Mouse (Mus musculus): ENCODE data around the gene Itgb6. TPM values are rescaled to one million over a fixed set of nuclear protein-coding genes. Genes with fewer than 3 reads are reported as not detected.

Itgb6 gene
- polyA plus RNA-seq, 1 experiment from 2014 or later = 1.5 TPM

DNA sequence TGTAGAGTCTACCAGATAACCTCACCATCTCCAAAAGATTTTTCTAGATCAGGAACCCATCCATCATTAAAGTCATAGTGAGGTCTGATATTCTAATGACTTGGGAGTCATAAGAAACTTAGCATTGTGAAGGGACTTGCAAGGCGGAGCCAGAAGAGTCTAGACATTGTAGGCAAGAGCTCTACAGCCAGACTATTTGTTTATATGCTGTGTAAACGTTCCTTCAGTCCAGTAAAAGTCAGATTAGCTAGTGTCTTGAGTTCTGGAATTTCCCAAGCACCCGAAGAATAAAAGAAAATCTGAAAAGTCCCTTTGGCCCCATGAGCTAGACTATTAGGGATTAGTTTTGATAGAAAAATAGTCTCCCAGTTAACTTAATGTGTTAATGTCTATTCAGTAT, 38.3 kb downstream of the Itgb6 start:
- no peak for TF ChIP-seq CTCF (IDR thresholded peaks at IDR 0.05)
- DNase-seq (ENCODE audit: low read depth, low spot score) = no peak
- CTCF ChIA-PET = interaction anchor here (0.7 to 1.6 kb wide), 3 partner anchors 27 to 62 kb away, joined by 3 to 4 read pairs (median 3); partner anchors contain the start of gene Itgb6
- no peaks in the 10 kb centered on the region for H3K27me3 ChIP-seq
- POLR2A ChIA-PET = no interaction called here
- ATAC-seq = no peak
- in situ Hi-C loops (cut with MboI; ENCODE audit: low pct_unique_long_range_greater_than_20kb) = no loop called here

GRCm38 (mm10) chr2:60682554-60682953, 39.9 kb downstream of the Itgb6 start:
- H3K27me3 ChIP-seq = no peaks in the 10 kb centered on the region
- CTCF ChIA-PET = interaction anchor here (1.2 to 1.7 kb wide), 4 partner anchors 24 to 75 kb away, joined by 3 to 5 read pairs (median 4); no protein-coding TSS in a partner anchor
- DNase-seq (ENCODE audit: low read depth, low spot score) (no peak), ATAC-seq (no peak)
- in situ Hi-C loops (cut with MboI; ENCODE audit: low pct_unique_long_range_greater_than_20kb) = no loop called here
- POLR2A ChIA-PET = no interaction called here
- TF ChIP-seq CTCF (IDR thresholded peaks at IDR 0.05) = no peak

- no peak for TF ChIP-seq CTCF (IDR thresholded peaks at IDR 0.05)
- CTCF ChIA-PET = interaction anchor here (0.8 kb wide), 1 partner anchor 18 kb away, joined by 3 read pairs; no protein-coding TSS in a partner anchor
- H3K27me3 ChIP-seq = no peaks in the 10 kb centered on the region
- in situ Hi-C loops (cut with MboI; ENCODE audit: low pct_unique_long_range_greater_than_20kb) = no loop called here
- no peak for DNase-seq (ENCODE audit: low read depth, low spot score)
- no peak for ATAC-seq
- POLR2A ChIA-PET = no interaction called here
Measured at GRCm38 (mm10) chr2:60674413-60674812, 48.0 kb downstream of the Itgb6 start.

DNA sequence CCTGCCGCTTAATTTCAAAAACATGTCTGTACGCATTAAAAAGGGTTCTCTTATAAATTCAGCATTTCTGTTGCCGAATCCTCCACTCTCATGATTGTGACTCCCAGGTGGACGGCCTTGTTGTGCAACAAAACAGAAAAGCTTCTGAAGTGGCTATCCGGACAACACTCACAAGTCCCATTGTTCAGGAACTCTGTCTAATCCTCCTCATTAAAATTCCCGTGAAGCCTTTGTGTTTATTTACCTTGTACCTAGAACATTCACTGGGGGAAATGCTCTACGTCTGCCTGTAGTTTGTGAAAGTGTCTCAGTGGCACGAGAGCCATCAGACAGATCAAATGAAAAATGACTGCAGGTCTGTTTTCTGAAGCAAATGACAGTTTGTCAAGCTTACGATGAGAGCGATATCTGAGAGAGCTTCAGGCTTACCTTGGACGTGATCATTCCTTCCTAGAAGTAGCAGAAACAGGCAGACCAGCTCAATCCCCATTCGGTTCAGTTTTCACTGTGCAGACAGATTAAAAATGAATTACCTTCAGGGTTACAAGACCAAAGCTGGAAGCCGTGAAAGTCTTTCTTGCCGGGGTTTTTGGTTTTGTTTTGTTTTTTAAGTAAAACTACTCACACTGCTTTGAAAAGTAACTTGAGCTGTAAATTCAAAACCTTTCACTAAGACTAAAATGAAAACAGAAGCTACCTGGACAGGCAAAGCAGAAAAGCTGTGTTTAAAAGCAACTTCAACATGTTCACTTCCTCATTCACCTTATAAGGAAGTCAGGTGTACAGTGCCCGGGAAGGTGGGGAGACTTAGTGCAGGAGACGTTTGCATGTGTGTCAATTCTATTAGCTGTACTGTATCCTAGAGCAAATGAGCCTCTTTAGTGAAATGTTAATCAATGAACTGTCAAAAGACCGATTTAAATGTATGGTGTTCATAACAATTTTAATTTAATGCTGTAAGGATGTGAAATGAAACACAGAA, 49.2 kb downstream of the Itgb6 start:
- TF ChIP-seq CTCF (IDR thresholded peaks at IDR 0.05) = no peak
- H3K27me3 ChIP-seq = no peaks in the 10 kb centered on the region
- DNase-seq (ENCODE audit: low read depth, low spot score) (no peak), ATAC-seq (no peak)
- ChIA-PET POLR2A (no interaction called here), CTCF (interaction anchor here (0.6 to 1.5 kb wide), 5 partner anchors 10 to 20 kb away, joined by 3 to 5 read pairs (median 3); no protein-coding TSS in a partner anchor)
- in situ Hi-C loops (cut with MboI; ENCODE audit: low pct_unique_long_range_greater_than_20kb) = no loop called here

GRCm38 (mm10) chr2:60671215-60671614, 51.2 kb downstream of the Itgb6 start:
- ChIA-PET POLR2A (no interaction called here), CTCF (interaction anchor here (3.5 kb wide), 1 partner anchor 9 kb away, joined by 11 read pairs; no protein-coding TSS in a partner anchor)
- no peak for DNase-seq (ENCODE audit: low read depth, low spot score)
- no peak for ATAC-seq
- in situ Hi-C loops (cut with MboI; ENCODE audit: low pct_unique_long_range_greater_than_20kb) = no loop called here
- no peaks in the 10 kb centered on the region for H3K27me3 ChIP-seq
- no peak for TF ChIP-seq CTCF (IDR thresholded peaks at IDR 0.05)

DNA sequence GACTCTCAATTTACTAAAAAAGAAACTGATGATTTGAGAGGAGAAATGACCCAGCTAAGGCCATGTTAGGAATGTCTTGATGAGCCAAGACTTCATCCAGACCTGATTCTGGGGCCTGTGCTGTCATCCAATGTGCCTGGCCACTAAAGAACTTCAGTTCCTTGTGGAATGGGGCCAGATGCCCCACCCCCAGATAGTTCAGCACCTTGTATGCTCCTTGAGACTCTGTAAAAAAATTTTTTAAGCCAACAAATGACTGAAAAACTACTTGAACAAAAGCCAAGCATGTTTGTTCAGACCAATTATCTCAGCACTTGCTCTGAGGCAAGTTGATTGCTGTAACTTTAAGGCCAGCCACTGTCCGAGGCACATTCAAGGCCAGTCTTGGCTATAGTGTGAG, 59.4 kb downstream of the Itgb6 start:
- H3K27me3 ChIP-seq = no peaks in the 10 kb centered on the region
- ATAC-seq (no peak), DNase-seq (ENCODE audit: low read depth, low spot score) (no peak)
- in situ Hi-C loops (cut with MboI; ENCODE audit: low pct_unique_long_range_greater_than_20kb) = no loop called here
- TF ChIP-seq CTCF (IDR thresholded peaks at IDR 0.05) = no peak
- ChIA-PET POLR2A (no interaction called here), CTCF (interaction anchor here (0.7 to 1.8 kb wide), 3 partner anchors 10 to 28 kb away, joined by 3 to 5 read pairs (median 4); no protein-coding TSS in a partner anchor)

DNA sequence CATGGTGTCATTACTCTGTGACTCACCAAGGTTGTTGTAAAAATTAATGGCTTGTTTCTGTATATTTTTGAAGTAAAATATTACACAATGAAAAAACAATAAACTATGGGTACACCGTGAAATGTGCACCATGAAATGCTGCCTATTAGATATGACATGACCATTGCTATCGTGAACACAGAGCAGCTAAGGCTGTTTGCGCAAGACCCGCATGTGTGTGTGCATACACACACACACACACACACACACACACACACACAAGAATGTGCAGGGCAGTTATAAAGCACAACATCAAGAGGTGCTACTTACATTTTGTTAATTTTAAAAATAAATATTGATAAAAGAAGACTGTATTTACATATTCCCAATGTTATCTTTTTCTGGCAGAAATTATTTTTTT, 62.5 kb downstream of the Itgb6 start:
- DNase-seq (ENCODE audit: low read depth, low spot score) = no peak
- no peak for ATAC-seq
- no peaks in the 10 kb centered on the region for H3K27me3 ChIP-seq
- CTCF ChIA-PET = no interaction called here
- POLR2A ChIA-PET = no interaction called here
- in situ Hi-C loops (cut with MboI; ENCODE audit: low pct_unique_long_range_greater_than_20kb) = no loop called here
- TF ChIP-seq CTCF (IDR thresholded peaks at IDR 0.05) = no peak

- no peak for TF ChIP-seq CTCF (IDR thresholded peaks at IDR 0.05)
- CTCF ChIA-PET = interaction anchor here (1.0 to 1.5 kb wide), 2 partner anchors 14 to 24 kb away, joined by 3 to 5 read pairs; no protein-coding TSS in a partner anchor
- POLR2A ChIA-PET = no interaction called here
- no peak for DNase-seq (ENCODE audit: low read depth, low spot score)
- in situ Hi-C loops (cut with MboI; ENCODE audit: low pct_unique_long_range_greater_than_20kb) = no loop called here
- no peaks in the 10 kb centered on the region for H3K27me3 ChIP-seq
- ATAC-seq = no peak
Measured at GRCm38 (mm10) chr2:60658992-60659391, 63.5 kb downstream of the Itgb6 start.

- ATAC-seq (no peak), DNase-seq (ENCODE audit: low read depth, low spot score) (no peak)
- ChIA-PET POLR2A (interaction anchor here (0.5 kb wide), 1 partner anchor 55 kb away, joined by 4 read pairs; no protein-coding TSS in a partner anchor), CTCF (no interaction called here)
- no peaks in the 10 kb centered on the region for H3K27me3 ChIP-seq
- no peak for TF ChIP-seq CTCF (IDR thresholded peaks at IDR 0.05)
- in situ Hi-C loops (cut with MboI; ENCODE audit: low pct_unique_long_range_greater_than_20kb) = no loop called here
Measured at GRCm38 (mm10) chr2:60654828-60655227, 67.6 kb downstream of the Itgb6 start.

GRCm38 (mm10) chr2:60650155-60650554, 72.3 kb downstream of the Itgb6 start:
- in situ Hi-C loops (cut with MboI; ENCODE audit: low pct_unique_long_range_greater_than_20kb) = no loop called here
- no peak for DNase-seq (ENCODE audit: low read depth, low spot score)
- TF ChIP-seq CTCF (IDR thresholded peaks at IDR 0.05) = no peak
- H3K27me3 ChIP-seq = no peaks in the 10 kb centered on the region
- POLR2A ChIA-PET = no interaction called here
- CTCF ChIA-PET = no interaction called here
- no peak for ATAC-seq

GRCm38 (mm10) chr2:60647650-60648049, 74.8 kb downstream of the Itgb6 start:
- CTCF ChIA-PET = interaction anchor here (1.4 kb wide), 1 partner anchor 44 kb away, joined by 4 read pairs; no protein-coding TSS in a partner anchor
- ATAC-seq = no peak
- in situ Hi-C loops (cut with MboI; ENCODE audit: low pct_unique_long_range_greater_than_20kb) = no loop called here
- no peaks in the 10 kb centered on the region for H3K27me3 ChIP-seq
- POLR2A ChIA-PET = interaction anchor here (0.6 kb wide), 3 partner anchors 475 to 647 kb away, joined by 3 to 5 read pairs (median 4); no protein-coding TSS in a partner anchor
- TF ChIP-seq CTCF (IDR thresholded peaks at IDR 0.05) = no peak
- DNase-seq (ENCODE audit: low read depth, low spot score) = no peak

All from Patski (cell line).